ENCODE assay signal across 19 mouse cellular contexts in the genomic region with DNA sequence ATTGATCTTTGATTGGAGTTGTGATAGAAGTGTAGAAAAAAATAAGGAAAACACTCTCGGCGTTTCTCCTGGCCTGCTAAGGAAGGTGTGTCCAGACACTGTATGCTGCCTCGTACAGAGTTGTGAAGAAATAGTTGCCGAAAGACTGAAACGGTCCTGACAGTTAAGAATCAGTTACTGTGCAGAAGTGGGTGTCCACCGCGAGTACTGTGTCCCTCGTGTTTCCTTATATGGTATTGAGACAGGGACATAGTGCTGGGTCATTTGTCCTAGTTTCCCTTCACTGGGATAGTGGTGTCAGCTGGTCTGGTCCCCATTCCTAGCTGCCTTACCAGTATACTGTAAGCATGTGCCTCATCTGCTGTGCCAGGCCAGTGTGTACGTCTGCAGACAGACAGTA.
"Had no signal": no experiment of that assay in that cellular context is flagged by ENCODE, and none has a peak within 500 bp of the region (broad histone marks: within the 10 kb centered on the region; RNA-seq: fewer than 3 reads in every experiment).

No protein-coding gene starts in this region.

- H3K4me3 ChIP-seq: limb, embryonic 15.5 days; midbrain, embryonic 12.5 days; neural tube, embryonic 12.5 days; neural tube, embryonic 15.5 days; stomach, embryonic 15.5 days had no signal

- H3K27ac ChIP-seq: limb, embryonic 15.5 days; liver, embryonic 14.5 days; macrophage; midbrain, embryonic 12.5 days; neural tube, embryonic 12.5 days; neural tube, embryonic 15.5 days; stomach, embryonic 15.5 days had no signal

- H3K27me3 ChIP-seq: limb, embryonic 15.5 days; midbrain, embryonic 12.5 days; neural tube, embryonic 12.5 days; neural tube, embryonic 15.5 days; stomach, embryonic 15.5 days had no signal

- ATAC-seq: intestine, postnatal 0 days; liver, postnatal 0 days; lung, postnatal 0 days had no signal

- H3K9me3 ChIP-seq: limb, embryonic 15.5 days; midbrain, embryonic 12.5 days; neural tube, embryonic 12.5 days; neural tube, embryonic 15.5 days; stomach, embryonic 15.5 days had no signal

- H3K4me2 ChIP-seq: limb, embryonic 15.5 days; liver, embryonic 11.5 days; lung, embryonic 14.5 days; midbrain, embryonic 12.5 days; neural tube, embryonic 12.5 days; neural tube, embryonic 15.5 days; stomach, embryonic 15.5 days had no signal

- H3K9ac ChIP-seq: limb, embryonic 15.5 days; liver, embryonic 14.5 days; liver, postnatal 0 days; lung, embryonic 14.5 days; midbrain, embryonic 12.5 days; neural tube, embryonic 12.5 days; neural tube, embryonic 15.5 days; stomach, embryonic 15.5 days had no signal

- DNase-seq: kidney, adult 8-10 months; kidney, postnatal 14 days; kidney, postnatal 4 days; liver, postnatal 0 days; lung, embryonic 14.5 days; right cerebral cortex, adult 18-20 months; right cerebral cortex, postnatal 14 days; right cerebral cortex, postnatal 4 days; thymus, postnatal 25 days had no signal

- H3K4me1 ChIP-seq: neural tube, embryonic 12.5 days had no signal
